Mouse (Mus musculus): ENCODE measurements around the gene Asah2. TPM values are rescaled to one million over a fixed set of nuclear protein-coding genes. Genes with fewer than 3 reads are reported as not detected.

Asah2 gene
- 3.3 and 3.5 TPM in 2 replicates for polyA plus RNA-seq (2014; fragmentation: Nextera tagmentation; extraction: Ambion mirVana)

DNA sequence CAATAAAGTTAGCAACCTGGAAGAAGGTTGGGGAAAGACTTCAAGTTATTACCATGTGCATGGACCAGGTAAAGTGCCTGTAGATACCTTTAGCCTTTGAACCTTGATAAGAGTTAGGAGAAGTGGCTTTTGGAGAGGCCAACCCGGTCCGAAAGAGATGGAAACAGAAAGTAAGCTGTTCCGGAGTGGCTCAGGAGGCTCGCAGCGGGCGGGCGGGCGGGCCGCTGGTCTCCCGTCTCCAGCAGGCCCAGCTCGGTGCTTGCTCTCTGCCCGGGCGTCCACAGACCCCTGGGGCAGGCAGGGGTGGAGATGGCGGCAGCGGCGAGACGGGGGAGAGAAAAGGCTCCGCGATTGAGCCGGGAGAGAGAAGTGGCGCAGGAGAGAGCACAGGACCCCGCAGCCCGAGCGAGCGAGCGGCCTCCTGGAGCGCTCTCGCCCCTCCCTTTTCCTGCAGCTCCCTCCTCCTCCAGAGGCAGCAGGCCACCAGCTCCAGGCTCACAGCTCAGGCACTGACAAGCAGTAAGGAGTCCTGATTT, at the start of gene Asah2:
Gene Asah2, minus strand, starts transcription at position 441 of the 536 bp plus-strand sequence.
- H3K9ac ChIP-seq (ENCODE audit: low read length) = peak within 1 kb of the TSS; percentile 83
- peak within 1 kb of the TSS; percentile 72 for H3K4me2 ChIP-seq (ENCODE audit: low read length)
- H3K9me3 ChIP-seq (ENCODE audit: control insufficient read depth, low read length) = no peaks in the 10 kb centered on the region
- H3K27me3 ChIP-seq (ENCODE audit: control insufficient read depth, insufficient read depth, low read length) = no peaks in the 10 kb centered on the region
- H3K4me3 ChIP-seq (ENCODE audit: control insufficient read depth in 1 of 2, insufficient read depth in 1 of 2, low read depth in 1 of 2, low read length in 2 of 2) = peak within 1 kb of the TSS; percentile 59 to 91
- no peaks in the 10 kb centered on the region for H3K36me3 ChIP-seq (ENCODE audit: control insufficient read depth, insufficient read depth, low read length)
- under 1% methylated on average over 26 of the region's 28 CpGs for WGBS
- H3K4me1 ChIP-seq (ENCODE audit: control insufficient read depth in 2 of 2, insufficient read depth in 2 of 2, low read length in 2 of 2) = peaks cover 5 to 20% of the 10 kb centered on the region in 2 experiments
- peak; percentile 90 for ATAC-seq (ENCODE audit: insufficient number of reproducible peaks, insufficient read depth, low FRiP score, low read depth)
- H3K27ac ChIP-seq (replicated peaks in 1 of 2; ENCODE audit: control insufficient read depth in 1 of 2, insufficient read depth in 1 of 2, low read depth in 2 of 2, low read length in 2 of 2) = peak within 1 kb of the TSS; percentile 93 to 98

DNA sequence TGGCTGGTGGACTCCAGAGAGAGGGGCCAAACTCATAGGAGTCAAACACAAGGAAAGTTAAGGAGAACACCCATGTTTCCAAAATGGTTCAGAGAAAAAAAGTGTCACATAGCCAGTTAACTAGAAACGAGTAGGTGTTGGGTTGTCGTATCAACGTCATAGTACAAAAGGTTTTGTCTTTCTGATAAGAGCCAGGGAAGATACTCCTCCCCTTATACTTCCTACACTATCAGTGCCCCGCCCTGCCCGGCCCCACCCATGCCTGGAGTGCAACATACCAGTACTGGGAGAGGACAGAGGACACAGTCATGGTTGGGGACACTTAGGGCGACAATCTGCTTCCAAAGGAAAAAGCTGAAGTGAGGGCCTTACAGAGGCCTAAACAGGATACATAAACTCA, 49.0 kb upstream of the Asah2 start:
- Histone ChIP-seq H3K4me3 (ENCODE audit: control insufficient read depth in 1 of 2, insufficient read depth in 1 of 2, low read depth in 1 of 2, low read length in 2 of 2) (no peak overlapping the region), H3K4me1 (ENCODE audit: control insufficient read depth in 2 of 2, insufficient read depth in 2 of 2, low read length in 2 of 2) (peaks cover 4 to 5% of the 10 kb centered on the region in 2 experiments; a peak in 3 of 4 replicates), H3K27me3 (ENCODE audit: control insufficient read depth, insufficient read depth, low read length) (no peaks in the 10 kb centered on the region), H3K9ac (ENCODE audit: low read length) (peak overlapping the region; percentile 34; the same call in 1 of the 2 replicates), H3K4me2 (ENCODE audit: low read length) (no peak overlapping the region), H3K27ac (replicated peaks in 1 of 2; ENCODE audit: control insufficient read depth in 1 of 2, insufficient read depth in 1 of 2, low read depth in 2 of 2, low read length in 2 of 2) (no peak overlapping the region; a peak in 1 of 4 replicates), H3K9me3 (ENCODE audit: control insufficient read depth, low read length) (no peaks in the 10 kb centered on the region), H3K36me3 (ENCODE audit: control insufficient read depth, insufficient read depth, low read length) (peaks cover 20% of the 10 kb centered on the region)
- 52% methylated on average over 6 of the region's 6 CpGs for WGBS
- no peak for ATAC-seq (ENCODE audit: insufficient number of reproducible peaks, insufficient read depth, low FRiP score, low read depth)

DNA sequence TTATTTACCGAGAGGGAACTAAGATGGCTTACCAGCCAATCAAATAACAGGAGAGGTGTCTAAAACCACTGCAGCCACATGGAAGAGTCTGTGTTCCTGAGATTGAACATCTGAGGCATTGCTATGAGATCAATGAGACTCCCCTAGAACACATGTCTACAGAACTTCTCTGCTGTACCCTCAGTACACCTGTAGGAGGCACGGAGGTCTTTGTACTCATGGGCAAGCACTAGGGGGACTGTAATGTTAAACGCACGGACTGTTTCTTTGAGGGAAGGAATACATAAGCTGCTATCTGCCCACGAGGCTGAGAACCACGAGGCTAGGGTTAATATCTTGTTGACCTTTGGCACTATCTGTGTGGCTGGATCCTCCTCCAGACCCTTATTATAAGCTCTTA, 44.5 kb upstream of the Asah2 start:
- Histone ChIP-seq H3K4me2 (ENCODE audit: low read length) (no peak overlapping the region), H3K27ac (replicated peaks in 1 of 2; ENCODE audit: control insufficient read depth in 1 of 2, insufficient read depth in 1 of 2, low read depth in 2 of 2, low read length in 2 of 2) (no peak overlapping the region), H3K9ac (ENCODE audit: low read length) (no peak overlapping the region), H3K36me3 (ENCODE audit: control insufficient read depth, insufficient read depth, low read length) (no peaks in the 10 kb centered on the region), H3K4me1 (ENCODE audit: control insufficient read depth in 2 of 2, insufficient read depth in 2 of 2, low read length in 2 of 2) (peaks cover 4 to 5% of the 10 kb centered on the region in 2 experiments; a peak in 3 of 4 replicates), H3K4me3 (ENCODE audit: control insufficient read depth in 1 of 2, insufficient read depth in 1 of 2, low read depth in 1 of 2, low read length in 2 of 2) (no peak overlapping the region), H3K27me3 (ENCODE audit: control insufficient read depth, insufficient read depth, low read length) (no peaks in the 10 kb centered on the region), H3K9me3 (ENCODE audit: control insufficient read depth, low read length) (no peaks in the 10 kb centered on the region)
- no peak for ATAC-seq (ENCODE audit: insufficient number of reproducible peaks, insufficient read depth, low FRiP score, low read depth)
- WGBS = 71% methylated on average over 6 of the region's 6 CpGs

DNA sequence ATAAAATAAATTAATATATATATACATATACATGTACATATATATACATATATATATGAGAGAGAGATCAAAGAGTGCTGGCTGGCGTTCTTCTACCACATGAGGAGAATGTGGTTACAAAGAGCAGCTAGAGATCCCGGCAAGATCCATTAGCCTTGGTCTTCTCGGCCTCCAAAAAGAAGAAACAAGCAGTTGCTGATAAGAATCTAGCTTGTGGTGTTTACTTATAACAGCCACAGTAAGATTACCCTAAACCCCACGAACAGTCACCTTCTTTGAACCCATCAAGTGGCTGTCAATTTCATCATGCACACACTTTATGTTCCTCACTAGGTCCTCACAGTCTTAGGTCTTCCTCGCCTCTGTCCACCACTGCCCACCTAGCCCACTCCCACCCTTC, 40.7 kb upstream of the Asah2 start:
- no peaks in the 10 kb centered on the region for H3K27me3 ChIP-seq (ENCODE audit: control insufficient read depth, insufficient read depth, low read length)
- H3K4me3 ChIP-seq (ENCODE audit: control insufficient read depth in 1 of 2, insufficient read depth in 1 of 2, low read depth in 1 of 2, low read length in 2 of 2) = no peak overlapping the region
- no peak overlapping the region for H3K27ac ChIP-seq (replicated peaks in 1 of 2; ENCODE audit: control insufficient read depth in 1 of 2, insufficient read depth in 1 of 2, low read depth in 2 of 2, low read length in 2 of 2)
- H3K9ac ChIP-seq (ENCODE audit: low read length) = no peak overlapping the region
- ATAC-seq (ENCODE audit: insufficient number of reproducible peaks, insufficient read depth, low FRiP score, low read depth) = no peak
- H3K4me1 ChIP-seq (ENCODE audit: control insufficient read depth in 2 of 2, insufficient read depth in 2 of 2, low read length in 2 of 2) = no peaks in the 10 kb centered on the region
- no peaks in the 10 kb centered on the region for H3K9me3 ChIP-seq (ENCODE audit: control insufficient read depth, low read length)
- H3K4me2 ChIP-seq (ENCODE audit: low read length) = no peak overlapping the region
- no peaks in the 10 kb centered on the region for H3K36me3 ChIP-seq (ENCODE audit: control insufficient read depth, insufficient read depth, low read length)
- 84% methylated on average over 5 of the region's 5 CpGs for WGBS

DNA sequence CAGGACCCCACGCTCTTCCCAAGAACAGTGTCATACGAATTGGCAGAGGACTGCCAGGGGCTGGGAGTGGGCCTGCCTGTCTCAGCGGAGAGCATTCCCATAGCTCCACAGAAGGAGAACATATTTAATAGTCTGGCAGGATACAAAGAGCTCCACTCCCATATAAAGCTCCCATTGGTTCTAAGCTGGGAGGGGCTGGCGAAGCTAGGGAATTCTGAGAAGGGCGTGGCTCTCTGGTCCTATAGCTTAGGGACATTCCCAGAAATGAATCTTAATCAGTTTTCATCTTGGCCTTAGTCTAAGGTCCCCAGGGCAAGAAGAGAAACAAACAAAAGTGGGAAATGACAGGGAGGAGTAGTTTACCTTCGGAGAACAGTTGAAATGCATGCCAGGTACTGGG, 34.4 kb upstream of the Asah2 start:
- Histone ChIP-seq H3K4me3 (ENCODE audit: control insufficient read depth in 1 of 2, insufficient read depth in 1 of 2, low read depth in 1 of 2, low read length in 2 of 2) (no peak overlapping the region), H3K4me1 (ENCODE audit: control insufficient read depth in 2 of 2, insufficient read depth in 2 of 2, low read length in 2 of 2) (peaks cover 12 to 16% of the 10 kb centered on the region in 2 experiments; a peak in 3 of 4 replicates), H3K4me2 (ENCODE audit: low read length) (no peak overlapping the region), H3K9me3 (ENCODE audit: control insufficient read depth, low read length) (no peaks in the 10 kb centered on the region), H3K27ac (replicated peaks in 1 of 2; ENCODE audit: control insufficient read depth in 1 of 2, insufficient read depth in 1 of 2, low read depth in 2 of 2, low read length in 2 of 2) (no peak overlapping the region), H3K36me3 (ENCODE audit: control insufficient read depth, insufficient read depth, low read length) (0 out of 2 replicates have a peak, but pooled peaks cover 7% of the 10 kb centered on the region), H3K9ac (ENCODE audit: low read length) (no peak overlapping the region), H3K27me3 (ENCODE audit: control insufficient read depth, insufficient read depth, low read length) (no peaks in the 10 kb centered on the region)
- no peak for ATAC-seq (ENCODE audit: insufficient number of reproducible peaks, insufficient read depth, low FRiP score, low read depth)
- WGBS = 86% methylated on average over 6 of the region's 6 CpGs

DNA sequence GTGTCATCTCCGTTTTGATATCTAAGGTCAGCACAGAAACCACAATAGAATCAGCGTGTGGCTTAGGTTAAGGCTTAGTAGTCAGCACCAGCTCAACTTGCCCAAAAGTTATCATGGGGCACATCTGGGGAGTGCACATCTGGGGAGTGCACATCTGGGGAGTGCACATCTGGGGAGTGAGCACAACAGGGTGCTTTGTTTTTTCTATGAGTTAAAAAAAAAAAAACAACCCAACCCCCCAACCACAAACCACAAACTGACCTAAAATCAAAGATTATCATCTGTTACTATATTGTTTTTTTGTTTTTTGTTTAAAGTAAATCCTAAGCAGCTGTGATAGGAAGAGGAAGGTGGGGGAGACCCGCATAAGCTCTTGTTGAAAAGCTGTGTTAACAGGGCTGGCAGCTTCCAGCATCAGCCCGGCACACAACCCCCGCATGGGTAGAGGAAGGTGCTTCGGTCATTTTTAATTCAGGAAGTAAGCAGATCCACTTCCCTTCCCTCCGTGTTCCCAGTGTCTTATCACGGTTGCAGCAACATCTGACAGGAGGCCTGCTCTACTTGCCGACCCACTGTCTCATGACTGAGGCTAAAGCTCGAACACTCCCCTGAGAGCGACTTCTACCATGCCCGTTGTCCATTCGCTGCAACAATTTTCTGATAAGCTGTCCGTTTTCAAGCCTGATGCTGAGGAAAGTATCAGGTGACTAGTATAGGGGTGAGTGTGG, 30.5 kb upstream of the Asah2 start:
- 36% methylated on average over 14 of the region's 14 CpGs for WGBS
- H3K9ac ChIP-seq (ENCODE audit: low read length) = no peak overlapping the region
- H3K27me3 ChIP-seq (ENCODE audit: control insufficient read depth, insufficient read depth, low read length) = no peaks in the 10 kb centered on the region
- no peak for ATAC-seq (ENCODE audit: insufficient number of reproducible peaks, insufficient read depth, low FRiP score, low read depth)
- no peak overlapping the region for H3K4me2 ChIP-seq (ENCODE audit: low read length)
- H3K4me1 ChIP-seq (ENCODE audit: control insufficient read depth in 2 of 2, insufficient read depth in 2 of 2, low read length in 2 of 2) = peaks cover 17 to 30% of the 10 kb centered on the region in 2 experiments
- no peaks in the 10 kb centered on the region for H3K9me3 ChIP-seq (ENCODE audit: control insufficient read depth, low read length)
- 0 out of 2 replicates have a peak, but pooled peaks cover 7% of the 10 kb centered on the region for H3K36me3 ChIP-seq (ENCODE audit: control insufficient read depth, insufficient read depth, low read length)
- no peak overlapping the region for H3K4me3 ChIP-seq (ENCODE audit: control insufficient read depth in 1 of 2, insufficient read depth in 1 of 2, low read depth in 1 of 2, low read length in 2 of 2)
- peak overlapping the region; percentile 30 to 50; a peak in 3 of 4 replicates for H3K27ac ChIP-seq (replicated peaks in 1 of 2; ENCODE audit: control insufficient read depth in 1 of 2, insufficient read depth in 1 of 2, low read depth in 2 of 2, low read length in 2 of 2)

DNA sequence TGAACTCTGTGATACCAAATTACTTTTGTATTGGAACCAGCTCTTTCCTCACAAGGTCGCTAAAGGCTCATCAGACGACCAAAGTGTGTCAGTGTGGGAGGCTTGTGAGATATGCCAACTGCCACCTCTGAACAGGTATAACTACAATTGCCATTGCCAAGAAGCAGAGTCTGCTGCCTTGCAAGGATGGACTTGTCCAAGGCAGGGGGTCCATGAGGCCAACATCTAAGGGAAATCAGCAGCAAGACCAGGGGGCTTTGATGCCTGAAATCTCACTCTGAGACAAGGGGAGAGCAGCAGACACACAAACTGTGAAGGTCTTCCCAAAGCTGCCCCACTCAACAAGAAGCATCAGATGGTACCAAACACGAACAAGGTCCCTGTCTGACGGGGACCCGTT, 29.9 kb upstream of the Asah2 start:
- Histone ChIP-seq H3K9ac (ENCODE audit: low read length) (no peak overlapping the region), H3K36me3 (ENCODE audit: control insufficient read depth, insufficient read depth, low read length) (0 out of 2 replicates have a peak, but pooled peaks cover 7% of the 10 kb centered on the region), H3K27me3 (ENCODE audit: control insufficient read depth, insufficient read depth, low read length) (no peaks in the 10 kb centered on the region), H3K4me3 (ENCODE audit: control insufficient read depth in 1 of 2, insufficient read depth in 1 of 2, low read depth in 1 of 2, low read length in 2 of 2) (no peak overlapping the region), H3K9me3 (ENCODE audit: control insufficient read depth, low read length) (no peaks in the 10 kb centered on the region), H3K4me1 (ENCODE audit: control insufficient read depth in 2 of 2, insufficient read depth in 2 of 2, low read length in 2 of 2) (peaks cover 17 to 30% of the 10 kb centered on the region in 2 experiments), H3K27ac (replicated peaks in 1 of 2; ENCODE audit: control insufficient read depth in 1 of 2, insufficient read depth in 1 of 2, low read depth in 2 of 2, low read length in 2 of 2) (peak overlapping the region; percentile 2 to 27; a peak in 1 of 4 replicates), H3K4me2 (ENCODE audit: low read length) (no peak overlapping the region)
- 80% methylated on average over 5 of the region's 5 CpGs for WGBS
- ATAC-seq (ENCODE audit: insufficient number of reproducible peaks, insufficient read depth, low FRiP score, low read depth) = no peak
